Mouse (Mus musculus): ENCODE measurements around the gene Tmem176b. TPM values are rescaled to one million over a fixed set of nuclear protein-coding genes. Genes with fewer than 3 reads are reported as not detected.

The Tmem176b gene
- total and polyA plus RNA-seq, 2 experiments from 2014 or later: 47.1 to 103 TPM

- Histone ChIP-seq H3K27ac (ENCODE audit: low read depth, low read length) (no peak overlapping the region), H3K4me2 (ENCODE audit: low read depth) (no peak overlapping the region), H3K36me3 (ENCODE audit: insufficient read depth) (no peaks in the 10 kb centered on the region), H3K9ac (no peak overlapping the region), H3K27me3 (ENCODE audit: insufficient read depth, low read length) (no peaks in the 10 kb centered on the region), H3K4me3 (ENCODE audit: low read depth, low read length) (no peak overlapping the region), H3K9me3 (ENCODE audit: low read length) (no peaks in the 10 kb centered on the region), H3K4me1 (ENCODE audit: insufficient read depth) (no peaks in the 10 kb centered on the region)
- DNase-seq: no peak
- peak; percentile 19 for TF ChIP-seq CTCF (IDR thresholded peaks at IDR 0.05; ENCODE audit: low read depth)
- ATAC-seq: no peak
Measured at GRCm38 (mm10) chr6:48815013-48815412, 26.3 kb downstream of the Tmem176b start.

GRCm38 (mm10) chr6:48809494-48810219 lies 31.6 kb downstream of the Tmem176b start:
- TF ChIP-seq CTCF (IDR thresholded peaks at IDR 0.05; ENCODE audit: low read depth): no peak
- no peak overlapping the region for H3K4me2 ChIP-seq (ENCODE audit: low read depth)

GRCm38 (mm10) chr6:48806746-48807145 lies 34.5 kb downstream of the Tmem176b start:
- DNase-seq: no peak
- WGBS: 86% methylated on average over 3 of the region's 3 CpGs
- H3K4me1 ChIP-seq (ENCODE audit: insufficient read depth): no peaks in the 10 kb centered on the region
- H3K9me3 ChIP-seq (ENCODE audit: low read length): 0 out of 2 replicates have a peak, but pooled peaks cover 3% of the 10 kb centered on the region
- H3K27me3 ChIP-seq (ENCODE audit: insufficient read depth, low read length): no peaks in the 10 kb centered on the region
- no peak for ATAC-seq
- H3K4me2 ChIP-seq (ENCODE audit: low read depth): no peak overlapping the region
- no peaks in the 10 kb centered on the region for H3K36me3 ChIP-seq (ENCODE audit: insufficient read depth)
- H3K27ac ChIP-seq (ENCODE audit: low read depth, low read length): no peak overlapping the region
- no peak overlapping the region for H3K4me3 ChIP-seq (ENCODE audit: low read depth, low read length)
- TF ChIP-seq CTCF (IDR thresholded peaks at IDR 0.05; ENCODE audit: low read depth): no peak
- no peak overlapping the region for H3K9ac ChIP-seq

More at GRCm38 (mm10) chr6:48809494-48810219, 31.6 kb downstream of the Tmem176b start:
- H3K36me3 ChIP-seq (ENCODE audit: insufficient read depth): no peaks in the 10 kb centered on the region
- no peak for DNase-seq
- 64% methylated on average over 3 of the region's 3 CpGs for WGBS
- H3K9ac ChIP-seq: no peak overlapping the region
- no peak for ATAC-seq
- no peaks in the 10 kb centered on the region for H3K27me3 ChIP-seq (ENCODE audit: insufficient read depth, low read length)
- H3K4me3 ChIP-seq (ENCODE audit: low read depth, low read length): no peak overlapping the region
- no peak overlapping the region for H3K27ac ChIP-seq (ENCODE audit: low read depth, low read length)
- 0 out of 2 replicates have a peak, but pooled peaks cover 3% of the 10 kb centered on the region for H3K9me3 ChIP-seq (ENCODE audit: low read length)
- H3K4me1 ChIP-seq (ENCODE audit: insufficient read depth): no peaks in the 10 kb centered on the region

- TF ChIP-seq CTCF (IDR thresholded peaks at IDR 0.05; ENCODE audit: low read depth): no peak
- Histone ChIP-seq H3K4me3 (ENCODE audit: low read depth, low read length) (no peak overlapping the region), H3K4me1 (ENCODE audit: insufficient read depth) (no peaks in the 10 kb centered on the region), H3K27ac (ENCODE audit: low read depth, low read length) (no peak overlapping the region), H3K9ac (no peak overlapping the region), H3K36me3 (ENCODE audit: insufficient read depth) (no peaks in the 10 kb centered on the region), H3K4me2 (ENCODE audit: low read depth) (no peak overlapping the region), H3K9me3 (ENCODE audit: low read length) (0 out of 2 replicates have a peak, but pooled peaks cover 3% of the 10 kb centered on the region), H3K27me3 (ENCODE audit: insufficient read depth, low read length) (no peaks in the 10 kb centered on the region)
- ATAC-seq (no peak), DNase-seq (no peak)
- WGBS: 87% methylated on average over 5 of the region's 5 CpGs
Measured at GRCm38 (mm10) chr6:48804346-48804745, 37.0 kb downstream of the Tmem176b start.

- Histone ChIP-seq H3K27ac (ENCODE audit: low read depth, low read length) (no peak overlapping the region), H3K36me3 (ENCODE audit: insufficient read depth) (no peaks in the 10 kb centered on the region), H3K4me3 (ENCODE audit: low read depth, low read length) (no peak overlapping the region), H3K4me1 (ENCODE audit: insufficient read depth) (no peaks in the 10 kb centered on the region), H3K9me3 (ENCODE audit: low read length) (0 out of 2 replicates have a peak, but pooled peaks cover 3% of the 10 kb centered on the region), H3K9ac (no peak overlapping the region), H3K27me3 (ENCODE audit: insufficient read depth, low read length) (no peaks in the 10 kb centered on the region), H3K4me2 (ENCODE audit: low read depth) (no peak overlapping the region)
- ATAC-seq (peak; percentile 68), DNase-seq (peak; percentile 54)
- no peak for TF ChIP-seq CTCF (IDR thresholded peaks at IDR 0.05; ENCODE audit: low read depth)
Measured at GRCm38 (mm10) chr6:48803406-48804051, 37.8 kb downstream of the Tmem176b start.

- H3K4me3 ChIP-seq (ENCODE audit: low read depth, low read length): no peak overlapping the region
- no peak overlapping the region for H3K9ac ChIP-seq
- no peaks in the 10 kb centered on the region for H3K27me3 ChIP-seq (ENCODE audit: insufficient read depth, low read length)
- 70% methylated on average over 1 of the region's 1 CpGs for WGBS
- no peak for DNase-seq
- no peaks in the 10 kb centered on the region for H3K4me1 ChIP-seq (ENCODE audit: insufficient read depth)
- no peaks in the 10 kb centered on the region for H3K36me3 ChIP-seq (ENCODE audit: insufficient read depth)
- no peak for ATAC-seq
- TF ChIP-seq CTCF (IDR thresholded peaks at IDR 0.05; ENCODE audit: low read depth): no peak
- 0 out of 2 replicates have a peak, but pooled peaks cover 3% of the 10 kb centered on the region for H3K9me3 ChIP-seq (ENCODE audit: low read length)
- H3K4me2 ChIP-seq (ENCODE audit: low read depth): no peak overlapping the region
- no peak overlapping the region for H3K27ac ChIP-seq (ENCODE audit: low read depth, low read length)
Measured at GRCm38 (mm10) chr6:48801897-48802296, 39.4 kb downstream of the Tmem176b start.

- TF ChIP-seq CTCF (IDR thresholded peaks at IDR 0.05; ENCODE audit: low read depth): no peak
- no peak for ATAC-seq
Measured at GRCm38 (mm10) chr6:48787867-48788266, 53.4 kb downstream of the Tmem176b start.

More at GRCm38 (mm10) chr6:48787867-48788266, 53.4 kb downstream of the Tmem176b start:
- Histone ChIP-seq H3K36me3 (ENCODE audit: insufficient read depth) (no peaks in the 10 kb centered on the region), H3K27ac (ENCODE audit: low read depth, low read length) (no peak overlapping the region), H3K4me2 (ENCODE audit: low read depth) (no peak overlapping the region), H3K4me1 (ENCODE audit: insufficient read depth) (no peaks in the 10 kb centered on the region), H3K4me3 (ENCODE audit: low read depth, low read length) (no peak overlapping the region), H3K9ac (no peak overlapping the region), H3K27me3 (ENCODE audit: insufficient read depth, low read length) (no peaks in the 10 kb centered on the region), H3K9me3 (ENCODE audit: low read length) (no peaks in the 10 kb centered on the region)
- no peak for DNase-seq
- 78% methylated on average over 2 of the region's 2 CpGs for WGBS
